Mouse (Mus musculus) splenic B cell, adult 2 months (primary cell): ENCODE data around the gene Lamb1.

Experiments used
- DNase-seq: peaks from one replicate; pipeline ENCODE4 v3.0.0-alpha.2; 2011; ENCODE audit warnings: low read depth, low spot score
- H3K27me3 ChIP-seq: 2 replicates; pipeline ENCODE4 v1.6.1; 2012; ENCODE audit warnings: mild to moderate bottlenecking, low read length, moderate library complexity, mixed read lengths; ENCODE audit not compliant: control insufficient read depth, poor library complexity, insufficient read depth, severe bottlenecking
- H3K36me3 ChIP-seq: 2 replicates; pipeline ENCODE4 v1.6.1; 2012; ENCODE audit warnings: mild to moderate bottlenecking, low read length, moderate library complexity, mixed read lengths; ENCODE audit not compliant: control insufficient read depth, poor library complexity, insufficient read depth, severe bottlenecking

Gene Lamb1

GRCm38 (mm10) chr12:31289046-31289445 lies 24.0 kb downstream of the Lamb1 start:
- no peak for DNase-seq
- H3K27me3 ChIP-seq: no peaks in the 10 kb centered on the region
- no peaks in the 10 kb centered on the region for H3K36me3 ChIP-seq

GRCm38 (mm10) chr12:31290951-31291350 lies 25.9 kb downstream of the Lamb1 start:
- Histone ChIP-seq H3K36me3 (no peaks in the 10 kb centered on the region), H3K27me3 (no peaks in the 10 kb centered on the region)
- no peak for DNase-seq

GRCm38 (mm10) chr12:31293361-31294142 lies 28.5 kb downstream of the Lamb1 start:
- H3K36me3 ChIP-seq: no peaks in the 10 kb centered on the region
- DNase-seq: no peak
- no peaks in the 10 kb centered on the region for H3K27me3 ChIP-seq

DNA sequence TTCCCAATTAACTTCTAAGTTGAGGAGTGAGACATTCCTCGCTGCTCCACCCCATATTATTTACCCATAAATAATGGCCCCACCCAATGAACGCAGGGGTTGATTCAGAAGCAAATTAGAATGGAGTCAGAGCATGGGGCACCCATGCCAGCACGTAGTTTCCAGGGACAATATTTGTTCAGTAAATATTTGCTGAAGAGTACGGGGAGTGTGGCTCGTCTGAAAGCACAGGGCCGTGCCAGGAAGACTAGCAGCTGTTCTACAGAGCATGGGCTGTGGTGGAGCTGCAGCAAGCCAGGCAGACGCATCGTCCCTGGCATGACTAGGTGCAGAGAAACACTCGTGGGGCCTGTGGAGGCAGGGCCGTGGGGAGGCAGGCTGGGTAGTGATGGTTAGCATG lies 29.5 kb downstream of the Lamb1 start:
- Histone ChIP-seq H3K36me3 (no peaks in the 10 kb centered on the region), H3K27me3 (no peaks in the 10 kb centered on the region)
- no peak for DNase-seq

- no peak for DNase-seq
- H3K27me3 ChIP-seq: no peaks in the 10 kb centered on the region
- no peaks in the 10 kb centered on the region for H3K36me3 ChIP-seq
Measured at GRCm38 (mm10) chr12:31294996-31295395, 30.0 kb downstream of the Lamb1 start.

DNA sequence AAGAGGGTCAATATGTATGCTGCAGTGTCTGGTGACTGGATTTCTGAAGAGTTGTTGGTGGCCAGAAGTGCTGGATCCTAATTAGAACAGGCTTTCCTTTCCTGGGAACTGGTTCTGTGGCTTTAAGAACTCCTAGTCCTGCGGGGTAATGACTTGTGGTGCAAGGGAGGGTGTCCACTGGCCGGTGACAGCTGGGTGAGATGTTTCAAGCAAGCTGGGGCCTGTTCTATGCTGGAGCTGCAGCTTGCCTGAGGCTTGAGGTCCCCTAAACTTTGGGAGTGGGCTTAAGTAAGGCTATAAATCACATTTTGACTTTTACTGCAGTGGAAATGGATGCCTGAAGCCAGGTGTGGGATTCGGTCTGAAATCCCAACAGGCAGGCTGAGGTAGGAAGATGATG lies 30.5 kb downstream of the Lamb1 start:
- no peak for DNase-seq
- Histone ChIP-seq H3K27me3 (no peaks in the 10 kb centered on the region), H3K36me3 (no peaks in the 10 kb centered on the region)

- Histone ChIP-seq H3K36me3 (no peaks in the 10 kb centered on the region), H3K27me3 (no peaks in the 10 kb centered on the region)
- no peak for DNase-seq
Measured at GRCm38 (mm10) chr12:31296097-31296496, 31.1 kb downstream of the Lamb1 start.

- Histone ChIP-seq H3K36me3 (no peaks in the 10 kb centered on the region), H3K27me3 (no peaks in the 10 kb centered on the region)
- no peak for DNase-seq
Measured at GRCm38 (mm10) chr12:31298122-31298521, 33.1 kb downstream of the Lamb1 start.

DNA sequence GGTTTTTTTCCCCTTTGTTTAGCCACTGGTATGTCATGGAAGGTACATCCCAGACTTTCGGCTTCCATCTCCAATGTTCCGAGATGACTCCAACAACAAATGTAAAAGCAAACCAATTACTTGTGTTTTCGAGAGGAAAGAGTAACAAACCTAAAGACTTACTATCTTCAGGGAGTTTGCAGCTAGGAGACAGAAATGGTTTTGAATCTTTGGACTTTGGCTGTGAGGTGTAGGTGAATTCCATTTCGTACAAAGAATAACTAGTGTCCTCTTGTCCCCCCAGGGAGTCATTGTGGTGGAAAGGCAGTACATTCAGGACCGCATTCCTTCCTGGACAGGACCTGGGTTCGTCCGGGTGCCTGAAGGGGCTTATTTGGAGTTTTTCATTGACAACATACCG lies 33.5 kb downstream of the Lamb1 start:
- H3K27me3 ChIP-seq: no peaks in the 10 kb centered on the region
- DNase-seq: no peak

GRCm38 (mm10) chr12:31299126-31299525 lies 34.1 kb downstream of the Lamb1 start:
- no peak for DNase-seq
- H3K27me3 ChIP-seq: no peaks in the 10 kb centered on the region
- H3K36me3 ChIP-seq: no peaks in the 10 kb centered on the region

More for the DNA sequence above, 33.5 kb downstream of the Lamb1 start:
- no peaks in the 10 kb centered on the region for H3K36me3 ChIP-seq

- no peak for DNase-seq
- H3K27me3 ChIP-seq: no peaks in the 10 kb centered on the region
- H3K36me3 ChIP-seq: no peaks in the 10 kb centered on the region
Measured at GRCm38 (mm10) chr12:31299676-31300197, 34.7 kb downstream of the Lamb1 start.

GRCm38 (mm10) chr12:31300276-31300675 lies 35.2 kb downstream of the Lamb1 start:
- no peaks in the 10 kb centered on the region; the same call in 1 of the 2 replicates for H3K27me3 ChIP-seq
- no peak for DNase-seq

DNA sequence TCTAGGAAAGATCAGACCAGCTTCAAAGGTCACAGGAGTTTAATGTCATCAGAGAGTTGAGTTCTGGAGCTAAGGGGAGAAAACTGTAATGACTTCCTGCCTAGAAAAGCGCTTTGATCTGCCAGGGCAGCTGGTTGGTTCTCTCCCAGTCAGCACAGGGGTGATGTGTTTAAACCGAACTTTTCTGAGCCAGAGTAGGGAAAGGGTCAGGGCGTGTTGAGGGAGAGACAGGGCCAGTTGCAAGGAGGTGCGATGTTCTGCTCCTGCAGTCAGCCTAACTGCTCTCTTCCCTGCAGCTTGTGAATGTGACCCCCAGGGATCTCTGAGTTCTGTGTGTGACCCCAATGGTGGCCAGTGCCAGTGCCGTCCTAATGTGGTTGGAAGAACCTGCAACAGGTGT lies 37.2 kb downstream of the Lamb1 start:
- DNase-seq: no peak
- H3K27me3 ChIP-seq: no peaks in the 10 kb centered on the region; the same call in 1 of the 2 replicates
- H3K36me3 ChIP-seq: no peaks in the 10 kb centered on the region

More at GRCm38 (mm10) chr12:31300276-31300675, 35.2 kb downstream of the Lamb1 start:
- H3K36me3 ChIP-seq: no peaks in the 10 kb centered on the region

- Histone ChIP-seq H3K27me3 (no peaks in the 10 kb centered on the region; the same call in 1 of the 2 replicates), H3K36me3 (no peaks in the 10 kb centered on the region)
- DNase-seq: no peak
Measured at GRCm38 (mm10) chr12:31302766-31303511, 37.9 kb downstream of the Lamb1 start.

GRCm38 (mm10) chr12:31306075-31306675 lies 41.1 kb downstream of the Lamb1 start:
- no peaks in the 10 kb centered on the region for H3K36me3 ChIP-seq
- DNase-seq: no peak
- H3K27me3 ChIP-seq: no peaks in the 10 kb centered on the region; the same call in 1 of the 2 replicates
